Mouse (Mus musculus) brain, embryonic 18.5 days (tissue): ENCODE results near the gene Spats1.

ENCODE experiments used
- DNase-seq: peaks from one replicate; pipeline ENCODE4 v3.0.0-alpha.2; 2012; ENCODE audit warnings: low read depth, low spot score

Spats1 gene

GRCm38 (mm10) chr17:45474669-45475465 is at the start of gene Spats1:
TSS of gene Spats1 (minus strand) at chr17:45475415.
- peak; percentile 57 for DNase-seq

DNA sequence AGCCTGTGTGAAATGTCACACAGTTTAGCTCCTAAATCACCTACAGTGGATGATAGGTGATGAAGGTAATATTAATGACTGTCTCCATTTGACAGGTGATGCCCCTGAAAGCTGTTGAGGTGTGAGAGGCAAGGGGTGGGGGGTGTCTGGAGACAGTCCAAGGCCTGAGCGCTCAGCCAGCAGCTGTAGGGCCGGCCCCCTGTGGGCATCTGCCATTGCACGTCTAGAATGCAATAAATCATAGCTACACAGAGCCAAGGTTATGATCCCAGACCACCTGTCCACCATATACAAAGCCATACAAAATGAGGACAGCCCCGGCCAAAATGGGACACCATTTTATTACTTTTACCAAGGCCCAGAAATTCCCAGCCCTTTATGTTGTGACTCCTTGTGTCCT is 49.7 kb upstream of the Spats1 start:
- no peak for DNase-seq

DNA sequence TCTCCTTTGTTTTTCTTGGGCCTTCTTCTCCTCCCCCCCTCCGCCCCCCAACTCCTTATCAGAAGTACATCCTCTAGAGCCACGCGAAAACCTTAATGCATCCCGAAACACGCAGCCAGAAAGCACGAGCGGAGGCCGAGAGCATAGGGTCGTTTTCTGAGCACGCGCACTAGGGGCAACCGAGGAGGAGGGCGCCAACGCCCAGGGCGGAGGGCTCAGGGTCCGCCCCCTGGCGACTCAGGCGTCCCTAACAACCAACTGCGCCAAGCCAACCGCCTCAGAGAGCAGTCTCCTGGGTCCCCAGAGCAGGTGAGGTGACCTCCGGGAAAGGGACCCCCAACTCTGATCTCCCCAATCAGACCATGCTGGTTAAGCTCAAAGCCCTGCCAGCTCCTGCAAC is 48.0 kb upstream of the Spats1 start, which contains the start of gene Tcte1:
Tcte1 (plus strand) TSS at position 172 of the 400 bp plus-strand sequence.
- DNase-seq, result no peak

GRCm38 (mm10) chr17:45520136-45520535 is 44.9 kb upstream of the Spats1 start:
- no peak for DNase-seq

DNA sequence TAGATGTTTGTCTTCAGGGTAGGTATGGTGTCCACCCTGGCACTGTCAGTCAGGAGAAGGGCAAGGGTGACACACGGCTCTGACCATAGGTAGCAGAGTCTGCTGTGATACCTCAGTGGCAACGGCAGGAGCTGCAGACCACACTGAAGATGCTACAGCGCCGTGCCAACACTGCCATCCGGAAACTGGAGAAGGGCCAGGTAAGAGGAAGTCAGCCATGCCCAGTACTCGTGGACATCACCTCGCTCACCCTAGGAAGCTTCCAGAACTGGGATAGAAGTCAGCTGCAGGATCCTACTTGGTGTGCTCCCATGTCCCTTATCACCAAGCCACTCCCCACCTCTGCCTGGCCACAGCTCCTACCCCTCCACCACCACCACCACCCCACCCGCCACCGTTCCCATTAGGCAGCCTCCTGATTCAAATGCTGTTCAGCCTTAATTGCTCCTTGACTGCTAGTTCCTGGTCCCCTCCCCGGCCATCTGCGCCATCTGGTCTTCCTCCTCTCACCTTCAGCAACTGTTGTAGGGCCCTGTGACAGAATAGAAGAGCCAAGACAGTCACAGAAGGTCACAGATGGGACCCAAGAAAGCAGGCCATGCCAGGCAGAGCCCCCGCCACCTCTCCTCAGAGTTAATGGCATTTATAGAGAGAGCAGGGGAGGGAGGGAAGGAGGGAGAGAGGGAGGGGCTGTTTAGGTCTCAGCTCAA is 43.7 kb upstream of the Spats1 start:
- DNase-seq, result no peak

DNA sequence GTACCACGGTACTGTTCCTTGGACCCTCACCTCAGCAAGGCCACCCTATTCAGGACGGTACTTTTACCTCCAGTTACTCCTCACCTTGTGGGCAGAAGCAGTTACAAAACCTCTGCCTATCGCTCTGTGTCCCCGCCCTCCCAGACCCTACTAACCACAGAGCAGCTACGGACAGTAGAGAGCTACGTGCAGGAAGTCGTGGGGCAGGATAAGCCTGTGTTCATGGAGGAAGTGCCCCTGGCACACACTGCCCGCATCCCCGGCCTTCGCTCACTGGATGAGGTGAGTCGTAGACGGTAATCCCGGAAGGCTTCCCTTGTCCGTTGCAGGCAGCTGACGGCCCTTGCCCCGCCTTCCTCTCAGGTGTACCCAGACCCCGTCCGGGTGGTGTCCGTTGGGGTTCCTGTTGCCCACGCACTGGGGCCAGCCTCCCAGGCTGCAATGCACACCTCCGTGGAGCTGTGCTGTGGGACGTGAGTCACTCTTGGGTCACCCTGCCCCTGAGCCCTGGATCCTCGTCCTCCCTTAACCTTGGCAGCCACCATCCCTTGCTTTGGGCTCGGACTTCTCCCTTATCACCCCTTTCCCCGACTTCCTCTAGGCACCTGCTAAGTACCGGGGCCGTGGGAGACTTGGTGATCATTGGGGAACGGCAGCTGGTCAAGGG is 42.5 kb upstream of the Spats1 start:
- DNase-seq, result no peak

DNA sequence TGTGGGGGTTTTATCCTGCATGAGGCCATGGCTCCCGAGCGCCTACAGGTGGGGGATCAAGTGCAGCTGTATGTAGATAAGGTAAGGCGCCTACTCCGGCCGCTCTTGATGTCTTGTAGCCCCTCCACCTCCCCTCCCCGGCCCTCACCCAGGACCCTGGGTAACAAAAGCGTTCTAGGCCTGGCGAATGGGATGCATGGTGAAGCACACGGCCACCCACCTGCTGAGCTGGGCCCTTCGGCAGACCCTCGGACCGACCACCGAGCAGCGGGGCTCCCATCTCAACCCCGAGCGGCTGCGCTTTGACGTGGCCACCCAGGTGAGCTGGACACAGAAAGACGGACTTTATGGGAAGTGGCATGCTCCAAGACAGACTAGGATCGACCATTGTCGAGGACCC is 41.9 kb upstream of the Spats1 start:
- DNase-seq, result no peak

GRCm38 (mm10) chr17:45516488-45516887 is 41.3 kb upstream of the Spats1 start:
- peak; percentile 42 for DNase-seq

- DNase-seq, result no peak
Measured at GRCm38 (mm10) chr17:45515806-45516205, 40.6 kb upstream of the Spats1 start.

GRCm38 (mm10) chr17:45515204-45515726 is 40.0 kb upstream of the Spats1 start:
- no peak for DNase-seq

DNA sequence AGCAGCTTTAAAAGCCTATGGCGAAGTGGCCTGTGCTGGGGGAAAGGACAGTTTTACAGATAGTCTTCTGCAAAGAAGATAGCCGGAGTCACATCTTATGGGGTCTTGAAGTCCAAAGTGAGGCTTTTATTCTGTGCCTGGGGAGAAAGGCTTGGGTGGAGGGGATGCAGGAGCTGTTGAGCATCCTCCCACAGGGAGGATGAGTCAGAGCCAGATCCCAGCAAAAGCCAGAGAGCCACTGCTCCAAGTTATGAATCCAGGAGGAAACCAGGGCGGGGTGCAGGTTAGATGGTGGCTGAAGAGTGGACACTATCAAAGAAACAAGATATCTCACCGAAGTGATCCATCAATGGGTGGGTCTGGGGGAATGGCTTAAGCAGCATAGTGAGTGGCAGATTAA is 36.5 kb upstream of the Spats1 start:
- no peak for DNase-seq

DNA sequence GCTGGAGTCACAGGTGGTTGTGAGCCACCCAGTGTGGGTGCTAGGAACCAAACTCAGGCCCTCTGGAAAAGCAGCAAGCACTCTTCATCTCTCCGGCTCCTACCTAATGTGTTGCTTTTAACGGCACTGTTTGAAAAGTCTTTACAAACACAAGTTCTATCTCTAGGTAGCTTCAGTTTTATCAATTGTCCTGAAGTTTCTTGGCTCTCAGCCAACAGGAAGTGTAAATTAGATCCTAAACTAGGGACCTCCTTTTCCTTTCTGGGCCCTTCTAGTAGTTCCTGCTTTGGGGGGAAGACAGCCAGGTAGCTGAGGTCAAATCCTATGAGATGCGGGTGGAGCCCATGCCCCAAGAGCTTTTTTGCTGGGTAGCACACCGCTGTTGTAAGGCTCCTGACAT is 35.7 kb upstream of the Spats1 start:
- no peak for DNase-seq

DNA sequence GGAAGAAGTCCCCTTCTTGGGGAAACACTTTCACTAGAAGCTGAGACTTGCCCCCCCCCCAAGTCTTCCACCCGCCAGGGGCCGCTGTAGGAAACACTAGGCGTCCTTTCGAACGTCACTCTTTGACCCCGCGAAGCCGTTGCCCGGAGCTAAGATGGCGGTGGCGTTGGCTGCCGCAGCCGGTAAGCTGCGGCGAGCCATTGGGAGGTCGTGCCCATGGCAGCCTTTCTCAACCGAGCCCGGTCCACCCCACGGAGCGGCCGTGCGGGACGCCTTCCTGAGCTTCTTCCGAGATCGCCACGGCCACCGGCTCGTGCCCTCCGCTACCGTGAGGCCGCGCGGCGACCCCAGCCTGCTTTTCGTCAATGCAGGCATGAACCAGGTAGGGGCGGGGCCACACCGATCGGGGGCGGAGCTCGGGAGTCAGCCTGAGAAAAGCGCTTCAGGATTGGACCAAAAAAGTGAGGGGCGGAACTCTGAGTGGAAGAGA is 31.5 kb upstream of the Spats1 start, which contains the start of gene Aars2:
Aars2 (plus strand) TSS at position 142 of the 490 bp plus-strand sequence.
- peak; percentile 87 for DNase-seq

DNA sequence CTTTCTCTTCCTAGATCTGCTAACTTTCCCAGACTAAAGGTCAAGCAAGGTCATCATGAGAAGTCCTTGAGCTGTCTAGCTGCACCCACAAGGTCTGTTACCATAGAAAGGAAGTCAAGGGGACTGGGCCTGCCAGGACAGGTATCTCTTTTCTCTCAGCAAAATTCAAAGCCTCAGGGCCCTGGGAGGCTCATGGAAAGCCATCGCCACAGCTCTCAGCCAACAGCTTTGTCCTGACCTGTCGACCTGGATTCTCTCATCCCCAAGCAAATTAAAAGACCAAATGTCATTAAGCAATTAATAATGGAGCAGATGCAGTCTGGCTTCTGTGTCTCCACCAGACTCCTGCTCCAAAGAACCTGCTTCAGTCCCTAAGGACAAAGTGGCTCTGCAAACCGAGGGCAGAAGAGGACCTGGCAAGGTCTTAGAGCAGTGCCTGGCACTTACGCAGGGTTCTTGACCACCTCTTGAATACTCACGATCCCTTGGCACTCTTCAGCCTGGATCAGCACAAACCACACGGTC is 30.8 kb upstream of the Spats1 start:
- no peak for DNase-seq

GRCm38 (mm10) chr17:45503301-45503973 is 28.2 kb upstream of the Spats1 start:
- no peak for DNase-seq

DNA sequence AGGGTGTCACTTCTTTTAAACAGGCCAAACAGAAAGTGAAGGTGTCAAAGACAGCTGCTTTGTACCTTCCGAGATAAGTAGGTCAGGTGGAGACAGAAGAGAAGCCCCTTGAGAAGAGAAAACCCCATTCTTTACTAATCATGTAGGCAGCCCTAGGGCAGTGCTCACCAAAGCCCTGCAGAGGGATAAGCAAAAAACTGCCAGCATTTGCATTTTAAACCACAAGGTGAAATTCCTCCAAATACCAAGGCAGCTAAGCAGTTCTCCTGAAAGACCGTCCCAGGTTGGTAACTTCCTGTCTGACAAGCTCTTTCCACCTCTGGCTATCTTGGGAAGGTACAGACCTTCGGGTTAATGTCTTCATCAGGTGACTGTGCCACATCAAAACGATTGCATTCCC is 27.1 kb upstream of the Spats1 start:
- DNase-seq, result no peak

DNA sequence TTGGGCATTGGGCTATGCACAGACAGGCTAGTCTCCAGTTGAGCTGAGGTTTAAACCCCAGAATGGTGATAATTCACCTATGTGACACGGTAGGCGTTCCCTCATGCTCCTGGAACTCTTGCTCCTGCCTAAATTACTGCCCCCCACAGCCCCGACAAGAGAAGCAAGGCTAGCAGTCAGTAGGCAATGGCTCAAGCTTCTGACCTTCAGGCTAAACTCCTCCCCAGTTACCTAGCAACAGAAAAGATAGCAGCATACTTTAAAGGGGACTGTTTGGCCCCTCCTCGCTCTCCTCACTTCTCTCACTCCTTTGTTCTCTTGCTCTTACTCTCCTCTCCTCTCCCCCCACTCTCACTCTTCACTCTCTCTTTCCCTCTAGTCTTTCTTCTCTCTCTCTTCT is 25.8 kb upstream of the Spats1 start:
- DNase-seq, result no peak

GRCm38 (mm10) chr17:45499516-45499915 is 24.3 kb upstream of the Spats1 start:
- DNase-seq, result no peak

DNA sequence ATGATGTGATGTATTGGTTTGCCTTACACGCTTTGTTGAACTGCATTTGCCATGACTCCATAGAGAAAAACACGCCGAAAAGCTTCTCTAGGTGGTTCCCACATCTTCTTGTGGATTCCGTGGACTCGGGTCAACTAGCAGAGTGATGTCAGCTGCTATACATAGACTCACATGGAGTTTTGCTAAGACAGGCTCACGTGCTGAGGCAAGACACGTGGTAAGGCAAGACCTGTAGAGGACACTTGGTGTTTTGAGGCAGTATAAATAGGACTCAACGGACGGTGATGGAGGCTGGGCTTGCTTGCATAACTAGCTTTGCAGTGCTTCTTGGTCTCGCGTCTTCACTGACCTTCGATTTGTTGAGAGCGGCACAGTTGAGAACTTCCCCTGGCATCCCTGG is 23.2 kb upstream of the Spats1 start:
- DNase-seq, result no peak

DNA sequence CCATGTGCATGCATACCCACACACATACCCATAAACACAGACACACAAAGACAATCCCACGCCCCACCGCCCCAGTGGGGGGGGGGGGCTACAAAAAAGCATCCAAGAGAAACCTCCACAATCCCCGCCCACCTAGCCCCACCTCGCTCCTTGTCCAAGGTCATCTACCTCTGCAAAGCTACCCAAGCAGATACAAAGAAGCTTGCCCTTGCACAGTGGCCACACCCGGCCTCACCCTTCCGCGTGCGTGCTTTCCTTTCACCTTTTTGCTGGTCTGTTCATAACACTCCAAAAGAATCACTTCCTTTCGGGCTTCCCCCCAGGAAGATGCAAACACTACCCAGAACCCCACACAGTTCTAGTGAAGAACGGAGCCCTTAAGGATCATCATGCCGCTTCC is 20.2 kb upstream of the Spats1 start:
- no peak for DNase-seq

DNA sequence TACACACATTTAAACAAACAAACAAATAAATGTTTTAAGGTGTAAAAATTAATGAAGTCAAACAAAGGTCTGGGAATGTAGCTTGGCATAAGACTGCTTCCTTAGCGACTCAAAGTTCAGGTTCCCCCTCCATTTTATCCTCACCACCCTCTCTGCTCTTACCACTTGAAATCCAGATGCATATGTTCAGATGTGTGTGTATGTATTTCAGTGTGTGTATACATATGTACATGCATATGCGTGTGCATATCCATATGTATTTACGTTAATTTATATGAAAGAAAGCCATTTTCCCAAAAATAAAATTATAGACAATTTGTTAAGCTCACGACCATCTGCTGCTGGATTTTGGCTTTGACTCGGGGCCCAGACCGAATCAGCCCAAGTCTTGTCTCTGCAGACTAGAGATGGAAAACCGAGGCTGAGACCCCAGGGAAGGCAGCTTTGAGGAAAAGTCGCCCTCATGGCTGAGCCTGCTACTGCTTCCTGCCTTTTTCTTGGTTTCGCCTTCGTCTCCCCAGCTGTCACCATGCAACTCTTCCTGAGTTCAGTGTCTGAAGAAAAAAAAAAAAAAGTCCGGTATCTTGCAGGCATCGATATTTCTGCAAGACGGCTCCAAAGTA is 15.4 kb upstream of the Spats1 start:
- peak; percentile 37 for DNase-seq
